In genomic region chr6:93845080-93845479, GRCm38 (mm10) we compare ENCODE assay signal across 14 mouse cellular contexts.
"Had no signal": no experiment of that assay in that cellular context is flagged by ENCODE, and none has a peak within 500 bp of the region (broad histone marks: within the 10 kb centered on the region; RNA-seq: fewer than 3 reads in every experiment).

No protein-coding gene starts in this region.

- ATAC-seq: liver, postnatal 0 days had no signal

- H3K9ac ChIP-seq: limb, embryonic 12.5 days; liver, embryonic 13.5 days; liver, postnatal 0 days; lung, embryonic 15.5 days; midbrain, embryonic 12.5 days; stomach, embryonic 15.5 days had no signal

- H3K9me3 ChIP-seq: limb, embryonic 12.5 days; liver, embryonic 13.5 days; lung, embryonic 15.5 days; midbrain, embryonic 12.5 days; stomach, embryonic 15.5 days had no signal

- H3K4me3 ChIP-seq: layer of hippocampus, adult 2 months; limb, embryonic 12.5 days; liver, embryonic 13.5 days; lung, embryonic 15.5 days; megakaryocyte, embryonic 14.5 days; midbrain, embryonic 12.5 days; stomach, embryonic 15.5 days had no signal

- DNase-seq: kidney, postnatal 10 days; kidney, postnatal 4 days; liver; liver, embryonic 13.5 days; liver, postnatal 0 days; lung, postnatal 14 days; thymus, postnatal 36 days had no signal

- H3K27ac ChIP-seq: layer of hippocampus, adult 2 months; limb, embryonic 12.5 days; liver, embryonic 13.5 days; lung, embryonic 15.5 days; macrophage; midbrain, embryonic 12.5 days; stomach, embryonic 15.5 days had no signal

- H3K4me1 ChIP-seq: liver, embryonic 13.5 days; lung, embryonic 15.5 days; megakaryocyte, embryonic 14.5 days; stomach, embryonic 15.5 days had no signal

- H3K27me3 ChIP-seq: limb, embryonic 12.5 days; liver, embryonic 13.5 days; lung, embryonic 15.5 days; megakaryocyte, embryonic 14.5 days; midbrain, embryonic 12.5 days; stomach, embryonic 15.5 days had no signal

- H3K36me3 ChIP-seq: limb, embryonic 12.5 days; liver, embryonic 13.5 days; lung, embryonic 15.5 days; midbrain, embryonic 12.5 days; stomach, embryonic 15.5 days had no signal

- H3K4me2 ChIP-seq: limb, embryonic 12.5 days; liver, embryonic 13.5 days; lung, embryonic 15.5 days; midbrain, embryonic 12.5 days; stomach, embryonic 15.5 days had no signal
